Mouse (Mus musculus): ENCODE measurements around the gene Gm1043.

DNA sequence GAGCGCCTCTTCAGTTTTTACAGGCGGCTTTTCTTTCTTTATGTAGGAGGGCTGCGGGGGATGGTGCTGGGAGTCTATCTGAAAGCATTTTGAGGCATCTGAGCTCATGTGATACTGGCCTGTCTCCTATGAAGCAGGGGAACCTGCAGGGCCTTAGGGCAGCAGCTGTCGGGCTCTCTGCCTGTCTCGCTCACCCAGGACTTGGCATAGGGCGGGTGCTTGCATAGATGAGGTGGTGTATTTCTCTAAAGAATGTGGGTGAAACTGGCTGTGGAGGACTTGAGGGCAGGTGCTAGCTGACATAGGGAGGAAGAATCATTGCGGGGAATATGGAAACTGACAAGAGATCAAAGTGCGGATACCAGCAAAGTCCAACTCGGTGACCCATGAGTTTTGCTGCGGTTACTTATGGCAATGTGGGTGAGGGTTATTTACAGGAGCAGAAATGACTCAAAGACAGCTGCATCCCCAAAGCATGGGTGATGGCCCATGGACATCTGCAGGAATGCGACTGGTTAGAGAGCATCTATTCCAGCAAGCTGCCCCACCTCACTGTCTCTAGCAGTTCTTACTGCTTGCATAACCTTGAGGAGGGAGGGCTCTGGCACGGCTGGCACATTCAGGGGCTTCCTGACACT lies 8.4 kb upstream of the Gm1043 start:
- no peak for TF ChIP-seq POLR2A (IDR thresholded peaks at IDR 0.05; ENCODE audit: control insufficient read depth, low read depth, low read length)
- TF ChIP-seq CTCF (IDR thresholded peaks at IDR 0.05; ENCODE audit: control insufficient read depth, insufficient read depth, insufficient replicate concordance, low read depth, low read length): no peak

Data from testis, adult 2 months (tissue).